Mouse (Mus musculus) ES-E14 (cell line): ENCODE data around the gene Golga2. TPM values are rescaled to one million over a fixed set of nuclear protein-coding genes. Genes with fewer than 3 reads are reported as not detected.

Source experiments
- DNase-seq: peaks from one replicate; pipeline ENCODE4 v3.0.0-alpha.2; 2013; ENCODE audit warnings: low read depth, low spot score
- H3K27ac ChIP-seq: 2 replicates; pipeline ENCODE4 v1.5.1; 2012; ENCODE audit warnings: low read depth, mild to moderate bottlenecking, low read length, moderate library complexity, mixed read lengths; ENCODE audit not compliant: poor library complexity, insufficient read depth, severe bottlenecking
- H3K36me3 ChIP-seq: 2 replicates; pipeline ENCODE4 v1.6.1; 2012; ENCODE audit warnings: mild to moderate bottlenecking, low read length, moderate library complexity, mixed read lengths; ENCODE audit not compliant: control insufficient read depth, poor library complexity, insufficient read depth, severe bottlenecking
- H3K4me1 ChIP-seq, 2 experiments: fragments of 150-350 bp in 1 of 2; sonication (generic) in 1 of 2; 2 replicates each; pipeline ENCODE4 v1.6.1; 2012; ENCODE audit warnings: low read length in 2 of 2, mild to moderate bottlenecking in 1 of 2, mixed read lengths in 1 of 2; ENCODE audit not compliant: control insufficient read depth in 2 of 2, insufficient read depth in 2 of 2, poor library complexity in 1 of 2
- H3K4me3 ChIP-seq, 2 experiments: fragments of 150-350 bp in 1 of 2; sonication (generic) in 1 of 2; 2 replicates each; pipeline ENCODE4 v1.5.1; 2012; ENCODE audit warnings: low read length in 2 of 2, low read depth in 1 of 2, mild to moderate bottlenecking in 1 of 2, mixed read lengths in 1 of 2; ENCODE audit not compliant: insufficient read depth in 1 of 2, poor library complexity in 1 of 2, severe bottlenecking in 1 of 2
- H3K9ac ChIP-seq: 2 replicates; pipeline ENCODE4 v1.6.1; 2012; ENCODE audit warnings: low read depth, mild to moderate bottlenecking, low read length, mixed read lengths; ENCODE audit not compliant: poor library complexity, insufficient read depth, severe bottlenecking
- H3K9me3 ChIP-seq: fragments of 150-350 bp; sonication (generic); 2 replicates; pipeline ENCODE4 v1.6.1; 2012; ENCODE audit warnings: low read depth, mild to moderate bottlenecking, low read length; ENCODE audit not compliant: control insufficient read depth, insufficient read depth
- CHD2 ChIP-seq: IDR thresholded peaks from 2 replicates; pipeline ENCODE4 v1.6.1; 2014; ENCODE audit warnings: mild to moderate bottlenecking, low read depth, low read length, inconsistent platforms
- HCFC1 ChIP-seq: IDR thresholded peaks from 2 replicates; pipeline ENCODE4 v1.6.1; 2012; ENCODE audit warnings: low read length, inconsistent platforms, borderline replicate concordance; ENCODE audit not compliant: insufficient read depth
- MAFK ChIP-seq: IDR thresholded peaks from 2 replicates; pipeline ENCODE4 v1.6.1; 2014; ENCODE audit warnings: mild to moderate bottlenecking, low read depth, low read length, inconsistent platforms; ENCODE audit not compliant: insufficient read depth
- ZC3H11A ChIP-seq: IDR thresholded peaks from 2 replicates; pipeline ENCODE4 v1.6.1; 2012; ENCODE audit warnings: low read depth, mild to moderate bottlenecking, inconsistent platforms, low read length, borderline replicate concordance
- ZNF384 ChIP-seq: IDR thresholded peaks from 2 replicates; pipeline ENCODE4 v1.6.1; 2012; ENCODE audit warnings: low read depth, low read length, inconsistent platforms
- in situ Hi-C, 2 experiments: fragments of 600-800 bp; cut with MboI; formaldehyde crosslinking; loops; one replicate each; pipeline ENCODE4 v1.15.1; 2025; ENCODE audit warnings: low sequenced_read_pairs in 2 of 2, inconsistent platforms in 1 of 2; ENCODE audit not compliant: unreplicated experiment in 2 of 2
- total RNA-seq: library from RNA; depleted of rRNA; stranded (reverse); fragments of 300-350 nt; gene quantifications from 2 replicates; pipeline ENCODE4 v1.2.3, GENCODE M21; 2012

Gene Golga2
- total RNA-seq, 1 experiment = 42.2 TPM

GRCm38 (mm10) chr2:32252658-32253057, 34.5 kb upstream of the Golga2 start:
- H3K9ac ChIP-seq = no peak overlapping the region
- DNase-seq = no peak
- H3K9me3 ChIP-seq = no peaks in the 10 kb centered on the region
- in situ Hi-C loops = no loop called here
- TF ChIP-seq ZC3H11A = no peak
- no peak for TF ChIP-seq MAFK
- no peak for TF ChIP-seq ZNF384
- no peak for TF ChIP-seq HCFC1
- no peak for TF ChIP-seq CHD2
- no peak overlapping the region for H3K27ac ChIP-seq
- peaks cover 59% of the 10 kb centered on the region for H3K36me3 ChIP-seq
- peaks cover 0 to 4% of the 10 kb centered on the region in 2 experiments; a peak in 1 of 4 replicates for H3K4me1 ChIP-seq
- H3K4me3 ChIP-seq = no peak overlapping the region

DNA sequence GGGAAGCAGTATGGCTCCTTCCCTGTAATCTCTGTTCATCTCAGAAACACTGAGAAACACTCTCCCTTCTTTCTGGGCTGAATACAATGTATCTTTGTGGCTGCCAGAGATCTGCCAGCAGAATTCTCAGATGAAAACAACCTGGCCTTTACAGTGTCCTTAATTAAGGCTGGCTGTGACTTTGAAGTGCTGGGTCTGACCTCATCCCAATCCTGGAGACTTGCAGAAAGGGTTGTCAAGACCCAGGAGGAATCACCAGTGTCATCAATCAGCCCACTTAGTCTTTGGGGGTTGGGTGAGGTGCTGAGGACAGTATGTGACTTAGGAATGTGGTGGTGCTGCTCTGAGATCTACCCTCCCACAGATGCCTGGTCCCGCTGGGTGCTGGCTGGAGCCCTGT, 33.8 kb upstream of the Golga2 start:
- TF ChIP-seq CHD2 (no peak), ZC3H11A (no peak), MAFK (no peak), HCFC1 (no peak), ZNF384 (no peak)
- Histone ChIP-seq H3K36me3 (peaks cover 60% of the 10 kb centered on the region), H3K9me3 (no peaks in the 10 kb centered on the region), H3K9ac (no peak overlapping the region), H3K4me3 (no peak overlapping the region), H3K4me1 (peaks cover 0 to 4% of the 10 kb centered on the region in 2 experiments; a peak in 1 of 4 replicates), H3K27ac (no peak overlapping the region)
- no peak for DNase-seq
- in situ Hi-C loops = no loop called here

DNA sequence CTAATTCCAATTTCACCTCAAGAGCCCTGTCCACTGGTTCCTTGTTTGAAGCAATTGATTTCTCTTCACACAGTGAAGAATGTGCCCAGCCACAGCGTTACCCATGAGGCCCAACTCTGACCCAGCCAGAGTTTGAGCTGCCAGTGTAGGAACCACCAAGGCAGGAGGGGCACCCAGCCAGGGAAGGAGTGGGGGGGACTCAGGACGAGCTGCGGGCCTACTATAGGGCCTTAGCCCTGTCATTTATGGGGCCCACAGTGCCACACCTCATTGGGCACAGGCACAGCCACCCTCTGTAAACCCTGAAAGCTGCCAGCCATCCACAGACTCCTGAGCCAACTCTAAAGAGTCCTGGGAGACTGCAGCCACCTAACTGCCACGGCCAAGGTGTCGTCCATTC, 32.6 kb upstream of the Golga2 start:
- Histone ChIP-seq H3K36me3 (peaks cover 51% of the 10 kb centered on the region), H3K4me1 (peaks cover 0 to 9% of the 10 kb centered on the region in 2 experiments; a peak in 1 of 4 replicates), H3K9me3 (no peaks in the 10 kb centered on the region), H3K4me3 (no peak overlapping the region), H3K9ac (no peak overlapping the region), H3K27ac (no peak overlapping the region)
- TF ChIP-seq ZC3H11A (no peak), HCFC1 (no peak), CHD2 (no peak), ZNF384 (no peak), MAFK (no peak)
- no peak for DNase-seq
- in situ Hi-C loops = no loop called here

DNA sequence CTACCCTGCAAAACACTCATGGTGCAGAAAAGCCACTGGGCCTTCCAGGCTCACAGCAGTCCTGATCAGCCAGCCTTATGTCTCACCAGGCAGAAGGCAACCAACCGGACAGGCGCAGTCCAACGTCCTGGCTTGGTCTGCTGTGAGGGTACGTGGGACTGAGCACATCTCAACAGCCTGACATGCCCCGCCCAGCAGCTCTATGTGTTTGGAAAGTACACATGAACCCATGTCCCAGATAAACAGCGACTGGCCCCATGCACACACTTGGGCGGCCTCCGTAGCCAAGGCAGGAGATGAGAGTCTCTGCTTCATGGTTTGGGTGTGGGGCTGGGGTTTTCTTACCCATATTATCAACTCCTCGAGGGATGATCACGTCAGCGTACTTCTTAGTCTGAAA, 30.9 kb upstream of the Golga2 start:
- Histone ChIP-seq H3K9me3 (no peaks in the 10 kb centered on the region), H3K36me3 (peaks cover 41% of the 10 kb centered on the region), H3K4me1 (peaks cover 0 to 12% of the 10 kb centered on the region in 2 experiments; a peak in 1 of 4 replicates), H3K9ac (no peak overlapping the region), H3K27ac (no peak overlapping the region), H3K4me3 (no peak overlapping the region)
- DNase-seq = no peak
- TF ChIP-seq MAFK (no peak), ZC3H11A (no peak), HCFC1 (no peak), CHD2 (no peak), ZNF384 (no peak)
- in situ Hi-C loops = no loop called here
